Mouse (Mus musculus): ENCODE measurements around the gene Sept5. TPM values are rescaled to one million over a fixed set of nuclear protein-coding genes. Genes with fewer than 3 reads are reported as not detected.

The Sept5 gene
- polyA plus RNA-seq, 1 experiment from 2014 or later = 18.9 TPM

DNA sequence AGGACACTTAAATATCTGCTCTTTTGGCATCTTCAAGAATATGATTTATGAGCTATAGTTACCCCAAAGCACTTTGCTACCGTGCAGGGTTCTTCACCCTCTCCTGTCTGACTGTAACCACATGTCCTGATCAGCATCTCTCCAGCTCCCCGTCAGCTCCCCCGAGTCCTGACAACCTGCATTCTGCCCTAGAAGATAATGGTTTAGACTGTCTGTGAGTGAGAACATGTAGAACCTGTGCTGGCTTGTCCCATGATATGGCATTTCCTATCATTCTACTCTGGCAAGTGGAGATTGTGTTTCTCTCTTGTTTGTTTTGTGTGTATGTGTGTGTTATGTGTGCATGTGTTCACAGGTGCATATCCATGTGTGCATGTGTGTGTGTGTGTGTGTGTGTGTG lies 31.7 kb downstream of the Sept5 start:
- no peak overlapping the region for H3K4me3 ChIP-seq (ENCODE audit: low read depth, low read length)
- H3K27me3 ChIP-seq (ENCODE audit: control insufficient read depth, insufficient read depth, low read length) = no peaks in the 10 kb centered on the region
- no peak overlapping the region for H3K27ac ChIP-seq (ENCODE audit: low read length)
- no peak for ATAC-seq (ENCODE audit: insufficient number of reproducible peaks, insufficient read depth, low FRiP score, low read depth)
- no peak overlapping the region for H3K4me2 ChIP-seq (replicated peaks; ENCODE audit: low read depth, low read length)
- WGBS = 64% methylated on average over 3 of the region's 3 CpGs
- H3K4me1 ChIP-seq (ENCODE audit: control insufficient read depth, insufficient read depth, low read length) = peaks cover 3% of the 10 kb centered on the region; the same call in 1 of the 2 replicates
- no peaks in the 10 kb centered on the region for H3K36me3 ChIP-seq (ENCODE audit: control insufficient read depth, insufficient read depth, low read length)
- no peaks in the 10 kb centered on the region for H3K9me3 ChIP-seq (ENCODE audit: control insufficient read depth, low read depth, low read length)
- no peak overlapping the region for H3K9ac ChIP-seq (replicated peaks; ENCODE audit: low read depth, low read length)

DNA sequence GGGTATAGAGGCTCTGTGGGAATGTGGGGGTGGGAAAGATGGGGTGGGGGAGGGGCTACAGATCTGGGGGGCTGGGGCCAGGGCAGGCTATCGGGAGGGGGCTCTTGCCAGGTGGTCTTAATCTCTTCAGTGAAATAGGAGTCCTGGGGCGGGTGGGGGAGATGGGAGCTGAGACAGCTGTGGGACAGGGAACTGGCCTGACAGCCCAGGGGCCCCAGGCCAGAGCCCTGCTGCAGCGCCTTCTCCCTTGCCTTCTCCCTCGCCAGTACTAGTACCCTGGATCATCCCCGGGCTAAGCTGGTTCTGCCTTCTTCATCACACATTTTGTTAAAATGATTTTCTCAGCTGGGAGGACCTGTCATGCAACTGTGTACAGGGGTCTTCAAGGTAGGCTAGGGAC lies 33.5 kb downstream of the Sept5 start:
- H3K4me1 ChIP-seq (ENCODE audit: control insufficient read depth, insufficient read depth, low read length) = peaks cover 9% of the 10 kb centered on the region; the same call in 1 of the 2 replicates
- no peak overlapping the region for H3K4me2 ChIP-seq (replicated peaks; ENCODE audit: low read depth, low read length)
- H3K27ac ChIP-seq (ENCODE audit: low read length) = no peak overlapping the region
- H3K27me3 ChIP-seq (ENCODE audit: control insufficient read depth, insufficient read depth, low read length) = peaks cover 5% of the 10 kb centered on the region
- WGBS = 34% methylated on average over 5 of the region's 5 CpGs
- no peaks in the 10 kb centered on the region for H3K9me3 ChIP-seq (ENCODE audit: control insufficient read depth, low read depth, low read length)
- H3K4me3 ChIP-seq (ENCODE audit: low read depth, low read length) = no peak overlapping the region
- ATAC-seq (ENCODE audit: insufficient number of reproducible peaks, insufficient read depth, low FRiP score, low read depth) = peak; percentile 21; the same call in 1 of the 2 replicates
- H3K9ac ChIP-seq (replicated peaks; ENCODE audit: low read depth, low read length) = no peak overlapping the region
- H3K36me3 ChIP-seq (ENCODE audit: control insufficient read depth, insufficient read depth, low read length) = no peaks in the 10 kb centered on the region

DNA sequence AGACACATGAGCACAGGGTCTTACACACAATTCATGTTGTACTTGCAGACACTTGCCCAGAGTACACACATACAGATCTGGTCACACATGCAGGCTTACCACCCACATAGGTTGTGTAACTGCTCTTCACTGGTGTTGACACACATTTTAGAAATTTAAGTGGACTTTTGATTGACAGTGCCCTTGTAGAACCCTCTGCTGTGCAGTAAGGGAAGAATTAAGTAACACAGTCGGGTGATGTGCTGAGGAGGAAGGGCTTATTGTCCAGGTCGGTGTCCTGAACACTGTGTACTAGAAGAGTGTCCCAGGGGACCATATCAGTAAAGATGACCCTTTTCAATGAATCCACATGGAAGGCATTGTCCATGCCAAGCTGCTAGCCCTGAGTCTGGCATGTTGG lies 35.8 kb downstream of the Sept5 start:
- WGBS = 82% methylated on average over 2 of the region's 2 CpGs
- no peak overlapping the region for H3K4me3 ChIP-seq (ENCODE audit: low read depth, low read length)
- H3K4me1 ChIP-seq (ENCODE audit: control insufficient read depth, insufficient read depth, low read length) = peaks cover 15% of the 10 kb centered on the region; the same call in 1 of the 2 replicates
- H3K4me2 ChIP-seq (replicated peaks; ENCODE audit: low read depth, low read length) = no peak overlapping the region
- no peaks in the 10 kb centered on the region for H3K36me3 ChIP-seq (ENCODE audit: control insufficient read depth, insufficient read depth, low read length)
- no peaks in the 10 kb centered on the region for H3K9me3 ChIP-seq (ENCODE audit: control insufficient read depth, low read depth, low read length)
- H3K27ac ChIP-seq (ENCODE audit: low read length) = no peak overlapping the region
- H3K9ac ChIP-seq (replicated peaks; ENCODE audit: low read depth, low read length) = no peak overlapping the region
- no peak for ATAC-seq (ENCODE audit: insufficient number of reproducible peaks, insufficient read depth, low FRiP score, low read depth)
- peaks cover 28% of the 10 kb centered on the region for H3K27me3 ChIP-seq (ENCODE audit: control insufficient read depth, insufficient read depth, low read length)

DNA sequence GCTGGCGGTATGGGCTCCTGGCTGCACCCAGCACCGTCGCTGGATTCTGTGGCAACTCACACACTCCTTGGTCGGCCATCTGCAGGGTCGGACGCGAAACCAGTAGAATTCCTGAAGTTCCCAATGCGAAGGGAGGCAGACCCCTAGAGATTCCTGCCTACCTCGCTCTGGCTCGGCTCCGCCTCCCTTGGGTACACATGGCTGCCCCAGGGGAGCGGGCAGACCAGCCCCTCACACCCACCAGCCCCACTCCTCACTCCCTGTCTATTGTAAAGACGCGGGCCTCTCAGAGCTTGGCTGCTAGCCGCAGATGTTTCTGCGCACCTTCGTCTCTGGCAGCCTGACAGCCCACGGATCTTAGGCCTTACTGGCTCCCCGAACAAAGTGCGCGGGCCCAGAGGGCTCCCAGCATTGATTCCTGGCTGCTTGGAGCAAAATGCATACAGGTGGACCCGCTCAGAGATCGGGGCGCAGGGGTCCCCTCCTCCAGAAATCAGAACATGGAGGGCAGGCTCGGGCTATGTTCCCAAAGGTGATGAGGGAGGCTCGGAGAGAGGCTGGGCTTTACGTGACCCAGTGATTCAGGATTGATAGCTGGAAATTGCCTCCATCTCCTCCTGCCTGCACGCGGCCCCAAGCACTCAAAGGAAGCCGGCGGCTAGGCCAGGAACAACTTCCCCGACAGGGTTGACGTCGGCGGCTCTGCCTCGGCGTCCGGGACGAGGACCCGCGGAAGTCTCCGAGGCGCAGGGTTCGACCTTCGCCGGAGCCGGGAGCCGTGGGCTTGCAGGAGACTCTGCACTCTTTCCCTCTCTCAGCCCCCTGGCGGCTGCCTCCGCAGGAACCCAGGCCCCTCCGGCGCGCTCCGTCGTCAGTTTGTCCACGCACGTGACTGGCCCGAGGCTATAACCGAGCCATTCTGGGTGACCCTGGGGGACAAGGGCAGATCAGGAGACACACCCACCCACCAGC lies 38.4 kb downstream of the Sept5 start:
- ATAC-seq (ENCODE audit: insufficient number of reproducible peaks, insufficient read depth, low FRiP score, low read depth) = no peak; the same call in 1 of the 2 replicates
- Histone ChIP-seq H3K27me3 (ENCODE audit: control insufficient read depth, insufficient read depth, low read length) (peaks cover 40% of the 10 kb centered on the region), H3K4me3 (ENCODE audit: low read depth, low read length) (peak overlapping the region; percentile 26; the same call in 1 of the 2 replicates), H3K36me3 (ENCODE audit: control insufficient read depth, insufficient read depth, low read length) (no peaks in the 10 kb centered on the region), H3K4me1 (ENCODE audit: control insufficient read depth, insufficient read depth, low read length) (peaks cover 20% of the 10 kb centered on the region; the same call in 1 of the 2 replicates), H3K9me3 (ENCODE audit: control insufficient read depth, low read depth, low read length) (no peaks in the 10 kb centered on the region), H3K4me2 (replicated peaks; ENCODE audit: low read depth, low read length) (peak overlapping the region; percentile 43), H3K9ac (replicated peaks; ENCODE audit: low read depth, low read length) (0 out of 2 replicates have a peak overlapping the region, but pooled peaks have one; percentile 14), H3K27ac (ENCODE audit: low read length) (no peak overlapping the region)
- WGBS = 4% methylated on average over 59 of the region's 59 CpGs

DNA sequence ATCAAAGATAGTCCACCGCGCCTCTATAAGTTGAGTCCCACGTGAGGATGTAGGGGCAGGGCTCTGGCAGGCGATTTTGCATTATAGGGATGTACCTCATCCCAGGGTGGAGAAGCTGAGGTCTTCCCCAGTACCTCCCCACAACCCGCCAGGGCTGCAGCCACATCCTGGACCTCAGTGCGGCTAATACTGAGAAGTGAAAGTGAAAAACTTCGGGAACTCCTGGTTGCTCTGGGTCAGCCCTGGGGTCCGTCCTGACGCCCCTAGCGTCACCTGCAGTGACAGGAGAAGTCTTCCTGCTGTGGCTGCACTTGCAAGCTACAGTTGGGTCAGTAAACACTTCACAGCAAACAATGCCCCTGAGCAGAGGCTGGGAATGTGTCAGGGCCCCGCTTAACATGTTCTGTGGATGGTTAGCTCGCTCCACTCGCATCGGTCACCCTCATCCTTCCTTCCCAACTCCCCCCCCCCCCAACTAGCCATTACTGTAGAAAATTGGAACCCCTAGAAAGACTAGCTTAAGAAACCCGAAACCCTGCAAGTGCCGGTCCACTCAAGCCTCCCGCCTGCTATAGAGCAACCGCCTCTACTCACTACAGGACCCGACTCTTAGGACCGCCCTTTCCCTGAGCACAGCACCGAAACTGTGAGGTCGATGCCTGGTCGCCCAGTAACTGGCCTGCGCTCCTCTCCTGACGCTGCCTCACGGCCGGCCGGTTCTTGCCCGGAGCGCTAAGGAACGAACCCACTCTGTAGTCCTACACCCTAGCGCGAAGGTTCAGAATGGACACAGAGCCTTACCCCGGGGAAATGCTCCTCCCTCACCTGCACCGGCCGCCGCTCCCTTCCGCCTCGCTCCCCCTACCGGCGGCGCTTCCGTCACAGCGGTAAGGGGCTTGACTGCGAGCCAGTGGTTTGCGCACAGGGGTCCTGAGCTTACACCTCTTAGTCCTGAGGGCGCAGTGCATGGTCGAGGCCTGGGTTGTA lies 39.7 kb downstream of the Sept5 start, which contains the start of gene Tbx1:
Tbx1 (minus strand) TSS at position 868 of the 987 bp plus-strand sequence.
- ATAC-seq (ENCODE audit: insufficient number of reproducible peaks, insufficient read depth, low FRiP score, low read depth) = peak; percentile 23; the same call in 1 of the 2 replicates
- 5% methylated on average over 48 of the region's 48 CpGs for WGBS
- H3K9me3 ChIP-seq (ENCODE audit: control insufficient read depth, low read depth, low read length) = no peaks in the 10 kb centered on the region
- peaks cover 17% of the 10 kb centered on the region; the same call in 1 of the 2 replicates for H3K4me1 ChIP-seq (ENCODE audit: control insufficient read depth, insufficient read depth, low read length)
- no peak within 1 kb of the TSS for H3K27ac ChIP-seq (ENCODE audit: low read length)
- peaks cover 51% of the 10 kb centered on the region for H3K27me3 ChIP-seq (ENCODE audit: control insufficient read depth, insufficient read depth, low read length)
- H3K36me3 ChIP-seq (ENCODE audit: control insufficient read depth, insufficient read depth, low read length) = no peaks in the 10 kb centered on the region
- H3K4me2 ChIP-seq (replicated peaks; ENCODE audit: low read depth, low read length) = peak within 1 kb of the TSS; percentile 44
- 0 out of 2 replicates have a peak within 1 kb of the TSS, but pooled peaks have one; percentile 14 for H3K9ac ChIP-seq (replicated peaks; ENCODE audit: low read depth, low read length)
- H3K4me3 ChIP-seq (ENCODE audit: low read depth, low read length) = peak within 1 kb of the TSS; percentile 26

- no peak overlapping the region for H3K9ac ChIP-seq (replicated peaks; ENCODE audit: low read depth, low read length)
- 40% methylated on average over 9 of the region's 9 CpGs for WGBS
- no peaks in the 10 kb centered on the region for H3K9me3 ChIP-seq (ENCODE audit: control insufficient read depth, low read depth, low read length)
- peaks cover 17% of the 10 kb centered on the region; the same call in 1 of the 2 replicates for H3K4me1 ChIP-seq (ENCODE audit: control insufficient read depth, insufficient read depth, low read length)
- H3K4me3 ChIP-seq (ENCODE audit: low read depth, low read length) = no peak overlapping the region
- ATAC-seq (ENCODE audit: insufficient number of reproducible peaks, insufficient read depth, low FRiP score, low read depth) = no peak
- H3K27ac ChIP-seq (ENCODE audit: low read length) = no peak overlapping the region
- H3K36me3 ChIP-seq (ENCODE audit: control insufficient read depth, insufficient read depth, low read length) = no peaks in the 10 kb centered on the region
- H3K4me2 ChIP-seq (replicated peaks; ENCODE audit: low read depth, low read length) = no peak overlapping the region
- peaks cover 61% of the 10 kb centered on the region for H3K27me3 ChIP-seq (ENCODE audit: control insufficient read depth, insufficient read depth, low read length)
These were observed 40.6 kb downstream of the Sept5 start for GRCm38 (mm10) chr16:18589080-18589621.

DNA sequence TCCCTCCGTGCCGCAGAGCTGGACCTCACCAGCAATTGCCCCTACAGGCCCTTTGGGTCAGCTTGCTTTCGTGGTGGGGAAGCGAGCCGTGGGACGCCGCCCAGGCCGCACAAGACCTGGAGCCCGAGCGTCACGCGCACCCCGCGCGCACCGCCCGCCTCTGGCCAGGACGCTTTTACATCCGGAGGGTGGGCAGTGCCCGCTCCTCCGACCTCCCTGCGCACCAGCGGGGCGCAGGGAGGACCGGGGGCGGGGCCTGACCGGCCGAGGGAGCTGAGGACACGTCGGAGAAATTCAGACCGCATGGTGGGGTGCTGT lies 41.1 kb downstream of the Sept5 start:
- 10% methylated on average over 31 of the region's 31 CpGs for whole genome bisulfite sequencing
- H3K27ac ChIP-seq (ENCODE audit: low read length) = no peak overlapping the region
- H3K36me3 ChIP-seq (ENCODE audit: control insufficient read depth, insufficient read depth, low read length) = no peaks in the 10 kb centered on the region
- no peak for ATAC-seq (ENCODE audit: insufficient number of reproducible peaks, insufficient read depth, low FRiP score, low read depth)
- no peaks in the 10 kb centered on the region for H3K9me3 ChIP-seq (ENCODE audit: control insufficient read depth, low read depth, low read length)
- peaks cover 17% of the 10 kb centered on the region; the same call in 1 of the 2 replicates for H3K4me1 ChIP-seq (ENCODE audit: control insufficient read depth, insufficient read depth, low read length)
- no peak overlapping the region for H3K4me2 ChIP-seq (replicated peaks; ENCODE audit: low read depth, low read length)
- no peak overlapping the region for H3K4me3 ChIP-seq (ENCODE audit: low read depth, low read length)
- no peak overlapping the region for H3K9ac ChIP-seq (replicated peaks; ENCODE audit: low read depth, low read length)
- H3K27me3 ChIP-seq (ENCODE audit: control insufficient read depth, insufficient read depth, low read length) = peaks cover 65% of the 10 kb centered on the region
